Mouse (Mus musculus): ENCODE measurements around the gene Lrrc8b.

Lrrc8b gene

GRCm38 (mm10) chr5:105418851-105419250 is 3.3 kb downstream of the Lrrc8b start:
- DNase-seq (ENCODE audit: low spot score): no peak

GRCm38 (mm10) chr5:105425587-105425986 is 10.0 kb downstream of the Lrrc8b start:
- DNase-seq (ENCODE audit: low spot score): no peak

GRCm38 (mm10) chr5:105427326-105427725 is 11.8 kb downstream of the Lrrc8b start:
- DNase-seq (ENCODE audit: low spot score): no peak

GRCm38 (mm10) chr5:105428265-105428974 is 12.8 kb downstream of the Lrrc8b start:
- DNase-seq (ENCODE audit: low spot score): no peak

- DNase-seq (ENCODE audit: low spot score): no peak
These were observed 14.6 kb downstream of the Lrrc8b start for GRCm38 (mm10) chr5:105430148-105430547.

- DNase-seq (ENCODE audit: low spot score): no peak
These were observed 24.0 kb downstream of the Lrrc8b start for GRCm38 (mm10) chr5:105439608-105440007.

- no peak for DNase-seq (ENCODE audit: low spot score)
These were observed 25.5 kb downstream of the Lrrc8b start for GRCm38 (mm10) chr5:105440992-105441535.

GRCm38 (mm10) chr5:105442212-105443000 is 26.8 kb downstream of the Lrrc8b start:
- DNase-seq (ENCODE audit: low spot score): no peak

GRCm38 (mm10) chr5:105443057-105443815 is 27.7 kb downstream of the Lrrc8b start:
- DNase-seq (ENCODE audit: low spot score): peak; percentile 76

- no peak for DNase-seq (ENCODE audit: low spot score)
These were observed 30.1 kb downstream of the Lrrc8b start for GRCm38 (mm10) chr5:105445686-105446085.

GRCm38 (mm10) chr5:105454105-105454504 is 38.5 kb downstream of the Lrrc8b start:
- no peak for DNase-seq (ENCODE audit: low spot score)

- DNase-seq (ENCODE audit: low spot score): no peak
These were observed 43.5 kb downstream of the Lrrc8b start for GRCm38 (mm10) chr5:105459077-105459476.

GRCm38 (mm10) chr5:105460551-105460950 is 45.0 kb downstream of the Lrrc8b start:
- DNase-seq (ENCODE audit: low spot score): no peak

GRCm38 (mm10) chr5:105461076-105461475 is 45.5 kb downstream of the Lrrc8b start:
- DNase-seq (ENCODE audit: low spot score): no peak

GRCm38 (mm10) chr5:105464671-105465070 is 49.1 kb downstream of the Lrrc8b start:
- no peak for DNase-seq (ENCODE audit: low spot score)

- DNase-seq (ENCODE audit: low spot score): no peak
These were observed 50.0 kb downstream of the Lrrc8b start for GRCm38 (mm10) chr5:105465550-105465949.

GRCm38 (mm10) chr5:105466471-105466902 is 50.9 kb downstream of the Lrrc8b start:
- no peak for DNase-seq (ENCODE audit: low spot score)

- no peak for DNase-seq (ENCODE audit: low spot score)
These were observed 51.7 kb downstream of the Lrrc8b start for GRCm38 (mm10) chr5:105467271-105467670.

- DNase-seq (ENCODE audit: low spot score): no peak
These were observed 57.6 kb downstream of the Lrrc8b start for GRCm38 (mm10) chr5:105472983-105473705.

- no peak for DNase-seq (ENCODE audit: low spot score)
These were observed 62.0 kb downstream of the Lrrc8b start for GRCm38 (mm10) chr5:105477527-105477926.

- no peak for DNase-seq (ENCODE audit: low spot score)
These were observed 64.1 kb downstream of the Lrrc8b start for GRCm38 (mm10) chr5:105479673-105480072.

- DNase-seq (ENCODE audit: low spot score): no peak
These were observed 65.0 kb downstream of the Lrrc8b start for GRCm38 (mm10) chr5:105480561-105480960.

Measured in T-cell, adult 2 months (primary cell).